Mouse (Mus musculus) lung, embryonic 16.5 days (tissue): ENCODE results near the gene Nr1h4. TPM values are rescaled to one million over a fixed set of nuclear protein-coding genes. Genes with fewer than 3 reads are reported as not detected.
A peak's percentile ranks its signal among the peaks of the same experiment; 100 is the strongest.

Source experiments
- ATAC-seq: fragments of 200-750 bp; cut with Nextera tagmentation; 2 replicates; pipeline ENCODE4 v1.8.0; 2017; ENCODE audit warnings: low read depth, mild to moderate bottlenecking, moderate library complexity
- H3K27ac ChIP-seq: fragments of 300-500 bp; sonication (generic); 2 replicates; pipeline ENCODE4 v1.5.1; 2014; ENCODE audit warnings: mild to moderate bottlenecking, control low read depth, low read length
- H3K27me3 ChIP-seq: fragments of 300-500 bp; sonication (generic); 2 replicates; pipeline ENCODE4 v1.6.1; 2014; ENCODE audit warnings: low read depth, low read length, mixed read lengths; ENCODE audit not compliant: control insufficient read depth, insufficient read depth
- H3K36me3 ChIP-seq: fragments of 300-500 bp; sonication (generic); 2 replicates; pipeline ENCODE4 v1.6.1; 2014; ENCODE audit warnings: low read length; ENCODE audit not compliant: control insufficient read depth, insufficient read depth
- H3K4me1 ChIP-seq: fragments of 300-500 bp; sonication (generic); replicated peaks from 2 replicates; pipeline ENCODE4 v1.6.1; 2014; ENCODE audit warnings: low read length, mixed read lengths; ENCODE audit not compliant: control insufficient read depth, insufficient read depth
- H3K4me2 ChIP-seq: fragments of 300-500 bp; sonication (generic); 2 replicates; pipeline ENCODE4 v1.6.1; 2014; ENCODE audit warnings: low read depth, low read length, control low read depth
- H3K4me3 ChIP-seq: fragments of 300-500 bp; sonication (generic); 2 replicates; pipeline ENCODE4 v1.5.1; 2014; ENCODE audit warnings: mild to moderate bottlenecking, low read length, control low read depth
- H3K9ac ChIP-seq: fragments of 300-500 bp; sonication (generic); 2 replicates; pipeline ENCODE4 v1.6.1; 2014; ENCODE audit warnings: low read length, control low read depth
- H3K9me3 ChIP-seq: fragments of 300-500 bp; sonication (generic); 2 replicates; pipeline ENCODE4 v1.6.1; 2016; ENCODE audit warnings: low read length; ENCODE audit not compliant: control insufficient read depth
- WGBS: fragments of 180-500 bp; shearing (Covaris S2); extraction: QIAGEN DNeasy Blood & Tissue Kit; methylation state at CpG from one replicate; pipeline ENCODE4 v1.1.7; 2014; 5-methylcytosine and 5-hydroxymethylcytosine counted together
- polyA plus RNA-seq: library from polyadenylated mRNA; unstranded; fragments of >200 nt; fragmentation: Nextera tagmentation; extraction: Ambion mirVana; gene quantifications from 2 replicates; pipeline ENCODE4 v1.2.1, GENCODE M21; 2015

Nr1h4 gene
- polyA plus RNA-seq, 1 experiment from 2014 or later = 0.16 TPM

GRCm38 (mm10) chr10:89444381-89444780, 89.0 kb downstream of the Nr1h4 start:
- Histone ChIP-seq H3K9ac (peak overlapping the region; percentile 81), H3K27ac (peak overlapping the region; percentile 82), H3K36me3 (no peaks in the 10 kb centered on the region), H3K4me2 (peak overlapping the region; percentile 75), H3K27me3 (no peaks in the 10 kb centered on the region), H3K4me1 (peaks cover 6% of the 10 kb centered on the region), H3K4me3 (peak overlapping the region; percentile 87), H3K9me3 (no peaks in the 10 kb centered on the region)
- ATAC-seq = no peak; the same call in 1 of the 2 replicates
- 35% methylated on average over 3 of the region's 3 CpGs for WGBS

GRCm38 (mm10) chr10:89443623-89444151, 89.7 kb downstream of the Nr1h4 start, which contains the start of gene Gas2l3:
Gas2l3 (minus strand) TSS chr10:89443967.
- H3K27me3 ChIP-seq = no peaks in the 10 kb centered on the region
- peak within 1 kb of the TSS; percentile 82 for H3K27ac ChIP-seq
- WGBS = under 1% methylated on average over 39 of the region's 39 CpGs
- H3K4me3 ChIP-seq = peak within 1 kb of the TSS; percentile 87
- H3K36me3 ChIP-seq = no peaks in the 10 kb centered on the region
- ATAC-seq = peak; percentile 94
- H3K4me1 ChIP-seq = peaks cover 6% of the 10 kb centered on the region
- H3K9me3 ChIP-seq = no peaks in the 10 kb centered on the region
- peak within 1 kb of the TSS; percentile 75 for H3K4me2 ChIP-seq
- H3K9ac ChIP-seq = peak within 1 kb of the TSS; percentile 81

- peak; percentile 35 for ATAC-seq
- WGBS = under 1% methylated on average over 17 of the region's 17 CpGs
- peak overlapping the region; percentile 82 for H3K27ac ChIP-seq
Measured at GRCm38 (mm10) chr10:89443115-89443622, 90.2 kb downstream of the Nr1h4 start.

GRCm38 (mm10) chr10:89442640-89443039, 90.7 kb downstream of the Nr1h4 start:
- Histone ChIP-seq H3K27me3 (no peaks in the 10 kb centered on the region), H3K4me2 (peak overlapping the region; percentile 75), H3K27ac (no peak overlapping the region), H3K36me3 (no peaks in the 10 kb centered on the region), H3K9ac (peak overlapping the region; percentile 81), H3K9me3 (no peaks in the 10 kb centered on the region), H3K4me1 (peaks cover 6% of the 10 kb centered on the region), H3K4me3 (peak overlapping the region; percentile 87)
- WGBS = 8% methylated on average over 4 of the region's 4 CpGs
- ATAC-seq = no peak; the same call in 1 of the 2 replicates

More at GRCm38 (mm10) chr10:89443115-89443622, 90.2 kb downstream of the Nr1h4 start:
- Histone ChIP-seq H3K9me3 (no peaks in the 10 kb centered on the region), H3K4me3 (peak overlapping the region; percentile 87), H3K4me1 (peaks cover 6% of the 10 kb centered on the region), H3K9ac (peak overlapping the region; percentile 81), H3K4me2 (peak overlapping the region; percentile 75), H3K36me3 (no peaks in the 10 kb centered on the region), H3K27me3 (no peaks in the 10 kb centered on the region)

- WGBS = 92% methylated on average over 3 of the region's 3 CpGs
- Histone ChIP-seq H3K27ac (no peak overlapping the region), H3K4me3 (no peak overlapping the region), H3K4me2 (no peak overlapping the region; the same call in 1 of the 2 replicates), H3K27me3 (no peaks in the 10 kb centered on the region), H3K9ac (no peak overlapping the region), H3K36me3 (no peaks in the 10 kb centered on the region), H3K9me3 (no peaks in the 10 kb centered on the region), H3K4me1 (peaks cover 6% of the 10 kb centered on the region)
- ATAC-seq = no peak
Measured at GRCm38 (mm10) chr10:89441961-89442360, 91.4 kb downstream of the Nr1h4 start.

GRCm38 (mm10) chr10:89439380-89439779, 94.0 kb downstream of the Nr1h4 start:
- Histone ChIP-seq H3K4me2 (no peak overlapping the region), H3K36me3 (no peaks in the 10 kb centered on the region), H3K9me3 (no peaks in the 10 kb centered on the region), H3K27me3 (no peaks in the 10 kb centered on the region), H3K4me3 (no peak overlapping the region), H3K9ac (no peak overlapping the region), H3K4me1 (peaks cover 6% of the 10 kb centered on the region), H3K27ac (no peak overlapping the region)
- no peak for ATAC-seq
- WGBS = 46% methylated on average over 7 of the region's 7 CpGs

DNA sequence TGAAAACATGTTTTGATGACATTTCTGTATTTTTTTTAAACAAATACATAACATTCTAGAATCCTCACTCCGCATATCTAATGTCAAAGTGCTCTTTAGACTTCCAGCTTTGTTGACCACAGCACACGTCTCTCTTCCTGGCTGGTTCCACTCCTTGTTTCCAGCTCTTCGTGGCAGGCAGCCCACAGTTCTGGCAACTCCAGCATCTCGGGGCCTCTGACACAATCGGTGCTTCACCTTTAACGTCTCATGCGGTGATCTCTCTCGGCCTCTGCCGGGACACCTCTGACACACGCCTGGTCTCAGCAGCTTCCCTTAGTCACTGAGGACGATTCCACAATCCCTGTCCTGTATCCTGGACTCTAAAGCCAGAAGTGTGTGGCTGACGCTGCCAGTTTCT, 95.4 kb downstream of the Nr1h4 start:
- peaks cover 2% of the 10 kb centered on the region; the same call in 1 of the 2 replicates for H3K36me3 ChIP-seq
- 85% methylated on average over 12 of the region's 12 CpGs for WGBS
- no peaks in the 10 kb centered on the region for H3K27me3 ChIP-seq
- no peak overlapping the region for H3K27ac ChIP-seq
- no peak overlapping the region for H3K9ac ChIP-seq
- H3K9me3 ChIP-seq = no peaks in the 10 kb centered on the region
- H3K4me1 ChIP-seq = peaks cover 4% of the 10 kb centered on the region
- no peak overlapping the region for H3K4me2 ChIP-seq
- ATAC-seq = no peak
- H3K4me3 ChIP-seq = no peak overlapping the region

DNA sequence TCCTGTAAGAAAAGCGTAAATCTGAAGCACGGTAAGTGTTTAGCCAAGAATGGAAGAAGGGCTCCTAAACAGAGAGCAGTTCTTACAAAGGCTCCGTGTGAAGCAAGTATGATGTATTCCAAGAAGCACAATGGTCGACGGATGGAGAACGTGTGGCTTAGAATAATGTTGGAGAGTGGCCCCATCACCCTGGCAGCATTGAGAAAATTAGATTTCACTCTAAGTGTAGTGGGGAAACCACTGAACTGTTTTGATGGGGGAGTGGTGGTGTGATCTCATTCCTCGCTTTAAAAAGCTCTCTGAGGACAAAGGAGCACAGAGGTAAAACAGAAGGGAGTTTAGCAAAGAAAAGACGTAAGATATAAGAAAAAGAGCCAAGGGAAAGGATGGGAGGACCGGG, 95.9 kb downstream of the Nr1h4 start:
- 83% methylated on average over 9 of the region's 9 CpGs for WGBS
- Histone ChIP-seq H3K4me2 (no peak overlapping the region), H3K27ac (no peak overlapping the region), H3K4me1 (peaks cover 1% of the 10 kb centered on the region), H3K36me3 (peaks cover 2% of the 10 kb centered on the region; the same call in 1 of the 2 replicates), H3K9me3 (no peaks in the 10 kb centered on the region), H3K27me3 (no peaks in the 10 kb centered on the region), H3K9ac (no peak overlapping the region), H3K4me3 (no peak overlapping the region)
- no peak for ATAC-seq

DNA sequence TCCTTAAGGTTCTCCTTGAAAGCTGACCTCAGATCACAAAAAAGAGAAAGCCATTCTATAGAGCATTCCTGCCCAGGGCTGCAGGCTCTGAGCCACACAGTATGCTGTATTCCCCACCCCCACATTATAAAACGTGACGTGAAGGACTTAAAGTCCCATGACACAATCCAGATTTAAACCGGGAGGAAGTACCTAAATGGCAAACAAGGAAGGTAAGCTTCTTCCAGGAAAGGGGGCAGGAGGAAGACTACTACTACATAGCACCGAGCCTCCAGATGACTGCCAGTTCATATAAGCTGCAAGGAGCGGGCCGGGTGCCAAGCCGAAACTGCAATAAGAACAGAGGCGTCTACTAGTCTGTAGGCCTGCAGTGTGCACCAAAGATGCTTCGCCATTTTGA, 97.5 kb downstream of the Nr1h4 start:
- no peak overlapping the region for H3K4me3 ChIP-seq
- H3K4me2 ChIP-seq = no peak overlapping the region
- H3K9me3 ChIP-seq = no peaks in the 10 kb centered on the region
- WGBS = 71% methylated on average over 9 of the region's 9 CpGs
- ATAC-seq = no peak
- H3K27ac ChIP-seq = no peak overlapping the region
- no peaks in the 10 kb centered on the region for H3K4me1 ChIP-seq
- no peak overlapping the region for H3K9ac ChIP-seq
- no peaks in the 10 kb centered on the region for H3K27me3 ChIP-seq
- peaks cover 2% of the 10 kb centered on the region; the same call in 1 of the 2 replicates for H3K36me3 ChIP-seq
